Mouse (Mus musculus) monocyte, adult 2 months (primary cell): ENCODE measurements around the gene 1700037H04Rik.
A peak's percentile ranks its signal among the peaks of the same experiment; 100 is the strongest.

Experiments
- DNase-seq, 2 experiments: peaks; one replicate each; pipeline ENCODE4 v3.0.0; 2022; ENCODE audit warnings: low spot score in 2 of 2, low read depth in 1 of 2

The 1700037H04Rik gene

DNA sequence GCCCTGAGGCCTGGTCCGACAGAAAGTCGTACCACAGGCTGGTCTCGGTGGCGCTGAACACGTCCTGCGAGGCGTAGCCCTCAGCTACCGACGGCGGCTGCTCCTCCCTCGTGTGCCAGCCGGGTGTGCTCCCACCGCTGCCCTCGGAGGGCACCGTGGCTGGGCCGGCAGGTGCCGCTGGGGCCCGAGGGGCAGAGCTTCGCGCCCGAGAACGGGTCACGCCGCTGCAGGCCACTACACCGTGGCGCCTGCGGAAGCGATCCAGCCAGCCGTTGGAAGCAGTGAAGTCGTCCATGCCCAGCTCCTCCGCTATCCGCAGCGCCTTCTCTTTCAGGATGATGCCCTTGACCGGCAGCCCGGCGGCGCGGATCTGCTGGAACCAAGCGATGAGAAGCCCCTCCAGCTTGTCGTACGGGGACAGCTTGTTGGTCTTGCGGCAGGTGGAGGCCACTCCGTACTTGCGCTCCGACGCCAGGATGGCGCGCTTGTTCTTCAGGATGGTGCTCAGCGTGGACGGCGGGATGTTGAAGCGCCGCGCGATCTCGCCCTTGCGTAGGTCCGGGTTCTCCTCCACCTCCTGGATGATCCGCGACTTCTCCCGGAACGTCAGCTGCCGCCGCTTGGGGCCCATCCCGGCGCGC is 19.5 kb upstream of the 1700037H04Rik start:
- peak in 1 of 2 experiments; percentile 19 for DNase-seq

DNA sequence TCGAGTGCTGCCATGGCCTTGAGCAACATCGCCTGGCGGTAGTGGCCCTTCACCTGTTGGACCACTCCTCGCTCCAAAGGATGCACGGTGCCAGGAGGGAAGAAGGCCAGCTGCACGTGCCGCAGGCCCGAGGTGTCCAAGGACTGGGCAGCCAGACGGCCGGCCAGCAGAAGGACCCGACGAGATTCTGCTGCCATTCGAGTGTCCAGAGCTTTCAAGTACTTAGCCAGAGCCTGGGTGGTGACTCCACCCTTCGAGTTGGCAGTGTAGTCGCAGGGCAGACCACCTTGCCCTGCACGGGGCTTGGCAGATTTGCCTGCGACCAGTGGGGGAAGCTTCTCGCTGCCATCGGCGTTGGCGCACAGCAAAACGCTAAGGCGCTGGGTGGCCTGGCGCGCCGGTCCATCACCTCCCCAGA is 19.0 kb upstream of the 1700037H04Rik start:
- no peak for DNase-seq

DNA sequence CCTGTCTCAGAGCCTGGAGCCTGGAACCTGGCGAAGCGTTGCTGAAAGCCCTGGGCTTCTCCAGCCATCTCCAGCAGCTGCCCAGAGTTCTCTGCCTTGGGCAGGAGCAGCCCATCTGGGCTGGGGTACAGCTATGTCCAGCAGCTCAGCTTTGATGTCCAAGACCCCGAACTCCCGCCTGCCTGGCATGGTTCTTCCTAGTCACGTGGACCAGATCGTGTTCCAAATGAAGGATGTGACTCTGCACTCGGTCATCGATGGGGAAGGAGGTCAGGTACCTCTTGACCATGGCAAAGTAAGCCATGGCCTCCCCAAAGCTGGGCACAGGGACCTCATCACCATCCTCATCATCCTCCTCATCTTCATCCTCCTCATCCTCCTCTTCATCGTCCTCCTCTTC is 18.1 kb upstream of the 1700037H04Rik start:
- no peak for DNase-seq

GRCm38 (mm10) chr2:131176491-131176890 is 16.6 kb upstream of the 1700037H04Rik start:
- no peak for DNase-seq

DNA sequence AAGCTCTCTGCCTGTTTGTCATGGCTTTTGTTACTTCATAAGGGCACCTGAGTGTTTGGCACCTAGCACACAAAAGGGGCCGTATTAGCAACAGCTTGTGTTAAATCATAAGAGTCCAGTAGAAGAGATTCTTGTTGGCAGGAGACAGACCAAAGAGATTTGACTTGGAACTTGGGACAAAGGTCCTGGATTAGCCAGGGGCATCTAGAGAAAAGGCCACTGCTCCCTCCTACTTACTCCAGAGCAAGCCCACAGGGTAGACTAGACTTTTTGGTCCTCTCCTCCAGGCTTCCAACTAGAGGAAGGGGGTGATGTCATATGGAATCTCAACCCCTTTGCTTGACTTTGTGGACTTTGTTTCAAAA is 16.0 kb upstream of the 1700037H04Rik start:
- no peak for DNase-seq

- no peak for DNase-seq
Measured at GRCm38 (mm10) chr2:131175286-131175944, 15.5 kb upstream of the 1700037H04Rik start.

GRCm38 (mm10) chr2:131174700-131175099 is 14.8 kb upstream of the 1700037H04Rik start:
- peak in 1 of 2 experiments; percentile 31 for DNase-seq

GRCm38 (mm10) chr2:131172322-131172721 is 12.4 kb upstream of the 1700037H04Rik start:
- no peak for DNase-seq

DNA sequence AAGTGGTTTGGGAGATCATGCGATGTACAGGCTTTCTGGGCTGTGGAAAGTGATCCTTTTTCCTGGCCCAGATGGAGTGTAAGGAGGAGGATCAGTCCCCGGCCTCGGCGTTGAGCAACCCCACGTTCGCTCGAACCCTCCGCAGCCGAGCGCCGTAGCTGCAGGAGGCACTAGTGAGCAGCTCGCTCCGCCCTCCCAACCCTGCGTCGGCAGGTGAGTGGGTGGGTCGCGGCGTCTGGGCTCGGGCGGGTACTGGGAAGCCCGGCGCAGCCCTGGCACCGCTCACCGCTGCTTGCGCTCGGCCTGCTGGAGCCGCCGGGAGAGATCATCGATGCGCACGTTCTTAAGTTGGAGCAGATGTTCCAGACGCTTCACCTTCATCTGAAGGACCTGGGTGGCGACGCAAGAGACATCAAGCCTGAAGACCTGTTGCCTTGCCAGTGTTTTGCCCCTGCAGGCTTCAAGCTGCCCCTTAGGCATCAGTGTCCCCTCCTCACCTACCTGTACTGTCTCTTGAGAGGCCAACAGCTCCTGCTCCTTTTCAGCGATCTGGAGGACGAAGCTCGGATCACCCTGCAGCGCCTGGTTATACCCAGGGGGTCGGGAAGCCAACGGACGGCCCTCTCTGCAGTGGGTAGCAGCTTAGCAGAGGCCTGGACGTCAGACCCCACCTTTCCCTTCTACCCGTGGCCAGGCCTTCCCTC is 11.7 kb upstream of the 1700037H04Rik start:
- DNase-seq = peak in 1 of 2 experiments; percentile 19

- DNase-seq = no peak
Measured at GRCm38 (mm10) chr2:131170936-131171335, 11.1 kb upstream of the 1700037H04Rik start.

DNA sequence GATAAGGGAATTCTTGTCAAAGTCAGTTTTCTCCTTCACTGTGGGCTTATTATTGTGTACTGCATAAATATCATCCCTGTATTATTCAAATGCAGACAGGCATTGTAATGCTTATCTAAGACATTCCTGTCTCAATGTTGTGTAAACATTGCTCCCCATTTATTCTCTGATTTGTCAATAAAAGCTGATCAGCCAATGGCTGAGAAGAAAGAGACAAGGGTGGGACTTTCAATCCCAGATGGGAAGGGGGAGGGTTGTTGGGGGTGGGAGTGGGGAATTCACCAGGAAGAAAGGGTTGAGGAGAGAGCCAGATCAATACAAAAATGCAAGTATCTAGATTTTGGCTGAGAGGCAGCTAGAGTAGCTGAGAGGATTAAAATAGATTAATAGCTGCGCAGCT is 9.0 kb upstream of the 1700037H04Rik start:
- DNase-seq = no peak

GRCm38 (mm10) chr2:131167984-131168383 is 8.1 kb upstream of the 1700037H04Rik start:
- DNase-seq = no peak

DNA sequence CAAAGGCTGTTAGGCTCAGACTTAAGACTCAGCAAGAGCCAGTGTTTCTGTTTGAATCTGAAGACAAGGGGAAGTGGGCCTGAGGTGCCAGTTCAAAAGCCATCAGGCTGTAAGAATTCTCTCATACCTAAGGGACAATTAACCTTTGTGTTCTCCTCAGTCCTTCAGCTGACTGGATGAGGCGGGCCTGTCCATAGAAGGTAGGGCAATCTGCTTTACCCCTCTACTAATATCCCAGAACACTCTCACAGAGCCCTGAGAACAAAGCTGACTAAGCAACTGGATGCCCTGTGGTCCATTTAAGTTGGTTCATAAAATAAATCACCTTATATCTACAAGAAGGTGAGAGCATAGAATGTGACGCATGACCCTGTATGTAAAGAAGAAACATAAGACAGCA is 6.3 kb upstream of the 1700037H04Rik start:
- DNase-seq = no peak

GRCm38 (mm10) chr2:131163924-131164323 is 4.0 kb upstream of the 1700037H04Rik start:
- no peak for DNase-seq

GRCm38 (mm10) chr2:131160671-131161111 is 810 bp upstream of the 1700037H04Rik start:
- DNase-seq = peak in 1 of 2 experiments; percentile 8

DNA sequence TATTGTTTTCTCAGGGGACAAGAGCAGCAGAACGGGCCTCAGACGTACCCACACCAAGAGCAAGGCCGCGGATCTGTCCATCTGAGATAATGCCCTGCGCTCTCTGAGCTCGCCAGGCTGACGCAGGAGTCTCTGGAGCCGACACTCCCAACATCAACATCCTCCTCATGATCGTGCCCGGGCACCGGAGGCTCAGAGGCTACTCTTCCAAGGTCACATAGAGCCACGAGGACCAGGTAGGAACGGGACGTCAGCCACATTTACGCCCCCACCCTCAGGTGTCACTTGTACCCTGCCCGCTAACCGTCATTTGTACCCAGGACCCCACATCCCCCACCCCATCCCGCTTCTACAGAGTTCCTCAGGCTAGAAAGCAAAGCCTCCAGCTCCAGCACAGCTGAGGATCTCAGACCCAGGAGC is 380 bp downstream of the 1700037H04Rik start:
- peak in 1 of 2 experiments; percentile 15 for DNase-seq

DNA sequence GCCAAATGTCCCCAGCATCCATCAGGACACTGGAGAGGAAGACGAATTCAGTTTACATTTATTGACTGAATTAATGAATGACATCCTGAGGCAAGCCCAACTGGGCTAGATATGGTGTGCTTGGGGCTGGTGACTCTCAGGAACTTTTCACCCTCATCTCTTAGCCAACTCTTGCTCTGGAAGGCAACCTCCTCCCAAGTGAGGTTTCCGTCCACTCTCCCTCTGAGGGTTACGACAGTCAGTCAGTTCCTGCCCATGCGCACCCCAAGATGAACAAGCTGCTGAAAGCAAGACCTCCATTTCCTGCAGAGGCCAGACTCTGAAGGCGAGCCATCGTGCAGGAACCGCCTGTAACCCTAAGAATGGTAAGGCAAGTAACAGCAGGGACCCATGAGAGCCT is 2.9 kb downstream of the 1700037H04Rik start:
- DNase-seq = no peak

DNA sequence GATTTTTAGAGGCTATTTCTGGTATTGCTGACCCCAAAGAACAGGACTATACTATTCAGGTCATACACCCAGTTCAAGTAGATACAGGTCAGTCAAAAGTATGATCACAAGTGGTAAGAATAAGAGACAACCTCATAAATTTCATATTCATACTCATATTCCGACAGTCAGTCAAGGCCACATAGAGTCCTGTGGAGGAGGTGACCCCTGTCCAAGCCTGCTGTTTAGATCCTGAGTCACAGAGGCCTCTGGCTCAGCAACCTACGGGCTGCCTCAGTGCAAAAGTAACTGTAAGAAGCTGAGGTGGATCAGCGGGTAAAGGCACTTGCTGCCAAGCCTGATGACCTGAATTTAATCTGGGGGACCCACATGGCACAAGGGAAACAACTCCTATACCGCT is 5.8 kb downstream of the 1700037H04Rik start:
- DNase-seq = no peak

GRCm38 (mm10) chr2:131152166-131152730 is 7.6 kb downstream of the 1700037H04Rik start:
- DNase-seq = no peak

DNA sequence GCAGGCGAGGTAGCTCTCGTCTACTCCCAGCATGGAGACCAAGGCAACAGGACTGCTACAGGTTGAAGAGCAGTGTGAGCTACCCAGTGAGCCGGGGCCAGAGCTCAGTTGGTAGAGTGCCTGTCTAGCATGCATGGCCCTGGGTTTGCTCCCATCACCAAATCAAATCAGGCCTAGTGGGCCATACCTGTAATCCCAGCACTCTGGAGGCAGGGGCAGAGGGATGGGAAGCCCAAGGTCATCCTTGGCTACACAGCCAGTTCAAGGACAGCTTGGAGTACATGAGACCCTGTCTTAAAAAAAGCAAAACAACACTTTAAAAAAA is 10.7 kb downstream of the 1700037H04Rik start:
- DNase-seq = no peak

GRCm38 (mm10) chr2:131148353-131149253 is 11.3 kb downstream of the 1700037H04Rik start:
- DNase-seq = no peak
